Mouse (Mus musculus) adrenal gland, postnatal 36 days (tissue): ENCODE measurements around the gene Slc25a36. TPM values are rescaled to one million over a fixed set of nuclear protein-coding genes. Genes with fewer than 3 reads are reported as not detected.

Source experiments
- DNase-seq, 2 experiments: peaks; one replicate each; pipeline ENCODE4 v3.0.0; 2021; ENCODE audit warnings: mixed read lengths in 1 of 2
- total RNA-seq, 2 experiments: library from RNA; stranded (reverse); gene quantifications; 2 replicates each; pipeline ENCODE4 v1.2.3; 2021

The Slc25a36 gene
- total RNA-seq, 2 experiments from 2014 or later, result 65.0 to 79.6 TPM

GRCm38 (mm10) chr9:97111506-97111905 is 549 bp upstream of the Slc25a36 start:
- peak in 1 of 2 experiments; percentile 11 for DNase-seq

- DNase-seq, result no peak
Measured at GRCm38 (mm10) chr9:97106481-97107160, 4.3 kb downstream of the Slc25a36 start.

GRCm38 (mm10) chr9:97105400-97105985 is 5.5 kb downstream of the Slc25a36 start:
- DNase-seq, result no peak

GRCm38 (mm10) chr9:97103376-97104061 is 7.4 kb downstream of the Slc25a36 start:
- DNase-seq, result no peak

- DNase-seq, result no peak
Measured at GRCm38 (mm10) chr9:97098985-97099384, 12.0 kb downstream of the Slc25a36 start.

GRCm38 (mm10) chr9:97096180-97096579 is 14.8 kb downstream of the Slc25a36 start:
- DNase-seq, result no peak

GRCm38 (mm10) chr9:97087850-97088249 is 23.1 kb downstream of the Slc25a36 start:
- no peak for DNase-seq

- DNase-seq, result no peak
Measured at GRCm38 (mm10) chr9:97084628-97085027, 26.3 kb downstream of the Slc25a36 start.

- DNase-seq, result no peak
Measured at GRCm38 (mm10) chr9:97081106-97081862, 29.7 kb downstream of the Slc25a36 start.

GRCm38 (mm10) chr9:97069911-97070310 is 41.0 kb downstream of the Slc25a36 start:
- DNase-seq, result no peak

GRCm38 (mm10) chr9:97069466-97069865 is 41.5 kb downstream of the Slc25a36 start:
- no peak for DNase-seq

GRCm38 (mm10) chr9:97068201-97069095 is 42.5 kb downstream of the Slc25a36 start:
- DNase-seq, result peak; percentile 80 to 86

GRCm38 (mm10) chr9:97067761-97068160 is 43.2 kb downstream of the Slc25a36 start:
- no peak for DNase-seq

- no peak for DNase-seq
Measured at GRCm38 (mm10) chr9:97065885-97066284, 45.1 kb downstream of the Slc25a36 start.

GRCm38 (mm10) chr9:97065216-97065615 is 45.7 kb downstream of the Slc25a36 start:
- DNase-seq, result no peak

- DNase-seq, result no peak
Measured at GRCm38 (mm10) chr9:97064161-97064560, 46.8 kb downstream of the Slc25a36 start.

GRCm38 (mm10) chr9:97061696-97062095 is 49.3 kb downstream of the Slc25a36 start:
- DNase-seq, result no peak

GRCm38 (mm10) chr9:97056541-97057338 is 54.2 kb downstream of the Slc25a36 start:
- peak; percentile 17 to 20 for DNase-seq

GRCm38 (mm10) chr9:97055906-97056305 is 55.1 kb downstream of the Slc25a36 start:
- DNase-seq, result no peak

- no peak for DNase-seq
Measured at GRCm38 (mm10) chr9:97051176-97051575, 59.8 kb downstream of the Slc25a36 start.

GRCm38 (mm10) chr9:97046240-97046639 is 64.7 kb downstream of the Slc25a36 start:
- no peak for DNase-seq
